Mouse (Mus musculus) C2C12 (cell line): ENCODE data around the gene Ptms.

Experiments
- CTCF ChIP-seq: IDR thresholded peaks from one replicate; pipeline ENCODE4 v1.5.1; 2011; ENCODE audit not compliant: control insufficient read depth, insufficient read depth, insufficient read length
- USF1 ChIP-seq: IDR thresholded peaks from one replicate; pipeline ENCODE4 v1.6.1; 2011; ENCODE audit warnings: low read depth, mild to moderate bottlenecking, control low read depth, moderate library complexity

DNA sequence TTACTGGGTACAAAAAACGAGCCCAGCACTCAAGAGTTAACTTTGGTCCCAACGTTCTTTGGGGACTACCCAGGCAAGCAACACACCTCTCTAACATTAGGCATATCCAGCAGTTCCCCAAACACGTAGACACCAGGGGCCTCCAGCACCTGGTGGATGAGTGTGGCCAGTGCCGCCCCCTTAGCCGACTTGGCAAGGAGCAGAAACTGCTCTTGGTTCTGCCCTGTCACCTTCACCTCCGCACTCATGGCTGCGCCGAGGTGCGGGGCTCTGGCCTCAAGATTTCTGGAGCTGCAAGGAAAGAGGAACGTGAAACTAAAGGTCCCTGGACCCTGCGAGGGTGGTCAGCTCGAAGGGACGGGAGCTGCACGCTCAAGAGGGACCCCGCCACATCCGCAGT lies 44.7 kb upstream of the Ptms start:
- TF ChIP-seq USF1 (no peak), CTCF (no peak)
